In the genomic region with DNA sequence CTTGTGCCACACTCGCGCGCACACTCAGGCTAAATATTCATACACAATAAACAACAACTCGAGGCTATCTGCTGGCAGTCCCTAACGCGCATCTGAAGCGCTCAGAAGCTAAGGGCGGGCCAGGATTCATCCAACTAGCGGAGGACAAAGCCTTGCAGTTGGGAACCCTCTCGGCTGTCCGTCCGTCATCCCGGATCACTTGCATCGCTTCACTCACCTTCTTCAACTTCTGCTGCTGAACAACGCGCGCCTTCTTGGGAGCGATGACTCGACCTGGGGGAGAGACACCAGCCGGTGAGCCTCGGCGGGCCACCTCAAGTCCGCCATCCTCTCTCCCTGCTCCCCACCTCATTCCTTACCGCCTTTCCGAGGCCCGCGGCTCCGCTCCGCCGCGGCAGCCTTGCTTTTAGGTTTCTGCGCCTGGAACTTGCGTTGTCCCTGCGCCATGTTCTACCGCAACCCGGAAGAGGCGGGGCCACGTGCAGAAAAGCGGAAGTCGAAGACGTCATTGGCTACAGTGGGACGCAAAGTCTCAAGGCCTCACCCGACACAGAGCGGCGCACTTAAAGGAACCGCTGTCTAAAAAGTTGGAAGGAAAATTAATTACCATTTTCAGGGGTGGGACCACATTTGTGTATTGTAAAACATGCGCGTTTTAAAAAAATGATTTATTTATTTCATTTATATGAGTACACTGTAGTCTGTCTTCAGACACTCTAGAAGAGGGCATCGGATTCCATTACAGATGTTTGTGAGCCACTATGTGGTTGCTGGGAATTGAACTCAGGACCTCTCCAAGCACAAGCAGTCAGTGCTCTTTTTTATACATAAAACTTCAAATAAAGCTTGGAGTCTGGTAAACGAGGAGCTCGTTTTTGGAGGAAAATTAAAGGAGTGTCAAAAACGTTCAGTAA, we compare ENCODE assay signal across 1 mouse cellular context.
TF ChIP-seq lines count a peak whose summit lies in the region.

A gene (minus strand): TSS at position 463 of the 914 bp plus-strand sequence.

TF ChIP-seq in MEL, 35 proteins besides CTCF, POLR2A, EP300 and RAD21 (continued from another document):
- TF ChIP-seq TAL1 (IDR thresholded peaks at IDR 0.05; ENCODE audit: low read length): no peak
